Mouse (Mus musculus): Measurements from ENCODE around the gene Nemp1. TPM values are rescaled to one million over a fixed set of nuclear protein-coding genes. Genes with fewer than 3 reads are reported as not detected.

Nemp1 gene
- total RNA-seq, 2 experiments from 2014 or later = 4.8 to 5.6 TPM

DNA sequence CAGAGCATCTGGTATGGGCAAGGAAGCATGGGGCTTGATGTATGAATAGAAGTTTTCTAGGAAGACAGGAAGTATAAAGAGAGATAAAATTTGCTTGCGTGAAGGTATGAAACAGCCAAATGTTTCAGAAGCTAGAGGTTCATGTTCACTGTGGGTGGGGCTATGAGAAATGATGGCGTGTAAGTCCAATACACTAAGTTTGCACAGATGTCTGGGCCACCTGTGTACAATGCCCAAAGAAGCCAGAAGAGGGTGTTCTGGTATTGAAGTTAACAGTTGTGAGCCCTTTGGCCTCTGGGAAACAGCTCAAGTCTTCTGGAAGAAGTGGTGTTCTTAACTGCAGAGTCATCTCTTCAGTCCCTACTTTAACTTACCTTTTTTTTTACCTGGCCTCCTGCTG lies 3.5 kb downstream of the Nemp1 start:
- DNase-seq = no peak
- intact Hi-C loops (cut with DNase I) = loop anchor here (10.0 kb wide), 1 partner anchor 265 kb away; no protein-coding TSS in a partner anchor

DNA sequence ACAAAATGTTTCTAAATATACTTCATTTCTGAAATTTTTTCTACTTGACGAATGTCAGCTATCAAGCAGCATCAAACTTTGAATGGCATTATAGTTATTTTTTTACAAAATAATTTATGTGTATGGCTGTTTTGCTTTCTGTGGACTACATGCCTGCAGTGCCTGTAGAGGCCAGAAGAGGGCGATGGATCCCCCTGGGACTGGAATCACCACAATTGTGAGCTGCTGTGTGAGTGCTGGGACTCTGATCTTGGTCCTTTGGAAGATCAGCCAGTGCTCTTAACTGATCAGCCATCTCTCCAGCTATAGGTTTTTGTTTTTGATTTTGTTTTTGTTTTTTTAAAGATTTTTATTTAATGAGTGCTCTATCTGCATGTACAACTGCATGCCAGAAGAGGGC lies 4.6 kb downstream of the Nemp1 start:
- intact Hi-C loops (cut with DNase I) = loop anchor here (10.0 kb wide), 1 partner anchor 264 kb away; no protein-coding TSS in a partner anchor
- no peak for DNase-seq

DNA sequence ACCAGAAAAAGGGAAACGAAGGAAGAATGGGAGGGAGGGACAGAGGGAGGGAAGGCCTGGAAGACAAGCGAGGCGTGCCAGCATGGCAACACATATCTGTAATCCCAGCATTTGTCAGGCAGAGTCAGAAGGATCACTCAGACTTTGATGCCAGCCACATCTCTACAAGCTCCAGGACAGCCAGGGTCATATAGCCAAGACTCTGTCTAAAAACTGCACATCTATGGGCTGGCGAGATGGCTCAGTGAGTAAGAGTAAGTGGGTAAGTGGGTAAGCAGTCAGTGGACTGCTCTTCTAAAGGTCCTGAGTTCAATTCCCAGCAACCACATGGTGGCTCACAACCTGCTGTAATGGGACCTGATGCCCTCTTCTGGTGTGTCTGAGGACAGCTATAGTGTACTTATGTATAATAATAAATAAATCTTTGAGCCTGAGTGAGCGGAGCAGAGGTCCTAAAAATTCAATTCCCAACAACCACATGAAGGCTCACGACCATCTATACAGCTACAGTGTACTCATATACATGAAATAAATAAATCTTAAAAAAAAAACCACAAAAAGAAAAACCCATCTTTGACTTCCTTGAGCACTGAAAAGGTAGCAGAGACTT lies 7.5 kb downstream of the Nemp1 start:
- DNase-seq = no peak
- intact Hi-C loops (cut with DNase I) = loop anchor here (10.0 kb wide), 1 partner anchor 261 kb away; no protein-coding TSS in a partner anchor

DNA sequence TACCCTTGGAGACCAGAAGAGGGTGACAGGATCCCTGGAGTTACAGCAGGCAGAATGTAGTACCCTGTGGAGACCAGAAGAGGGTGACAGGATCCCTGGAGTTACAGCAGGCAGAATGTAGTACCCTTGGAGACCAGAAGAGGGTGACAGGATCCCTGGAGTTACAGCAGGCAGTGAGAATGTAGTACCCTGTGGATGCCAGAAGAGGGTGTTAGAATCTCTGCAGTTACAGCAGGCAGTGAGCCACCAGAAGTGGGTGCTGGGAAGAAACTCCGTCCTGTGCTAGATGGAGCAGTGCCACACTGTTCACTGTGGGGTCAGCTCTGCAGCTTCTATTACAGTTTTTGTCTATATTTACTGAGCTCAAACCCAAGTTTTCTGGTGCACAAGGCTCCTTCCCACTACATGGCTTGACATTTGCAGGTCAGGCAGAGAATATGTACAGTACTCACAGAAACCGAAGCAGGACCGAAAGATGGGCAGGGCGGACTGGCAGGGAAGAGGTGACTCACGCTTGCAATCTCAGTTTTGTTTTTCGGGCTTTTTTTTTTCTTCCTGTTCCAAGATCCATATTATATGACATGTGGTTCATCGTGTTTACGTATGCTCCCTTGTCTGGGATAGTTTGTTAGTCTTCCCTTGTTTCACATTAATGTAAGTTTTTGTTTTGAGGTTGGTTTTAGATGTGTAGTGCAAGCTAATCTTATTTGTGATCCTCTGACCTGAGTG lies 8.3 kb downstream of the Nemp1 start:
- intact Hi-C loops (cut with DNase I) = loop anchor here (5.0 to 10.0 kb wide), 2 partner anchors 62 to 260 kb away; partner anchors contain the start of gene Zbtb39
- peak; percentile 81 for DNase-seq

GRCm38 (mm10) chr10:127675859-127676398 lies 9.2 kb downstream of the Nemp1 start:
- intact Hi-C loops (cut with DNase I) = loop anchor here (5.0 to 10.0 kb wide), 2 partner anchors 61 to 259 kb away; partner anchors contain the start of gene Zbtb39
- DNase-seq = no peak

DNA sequence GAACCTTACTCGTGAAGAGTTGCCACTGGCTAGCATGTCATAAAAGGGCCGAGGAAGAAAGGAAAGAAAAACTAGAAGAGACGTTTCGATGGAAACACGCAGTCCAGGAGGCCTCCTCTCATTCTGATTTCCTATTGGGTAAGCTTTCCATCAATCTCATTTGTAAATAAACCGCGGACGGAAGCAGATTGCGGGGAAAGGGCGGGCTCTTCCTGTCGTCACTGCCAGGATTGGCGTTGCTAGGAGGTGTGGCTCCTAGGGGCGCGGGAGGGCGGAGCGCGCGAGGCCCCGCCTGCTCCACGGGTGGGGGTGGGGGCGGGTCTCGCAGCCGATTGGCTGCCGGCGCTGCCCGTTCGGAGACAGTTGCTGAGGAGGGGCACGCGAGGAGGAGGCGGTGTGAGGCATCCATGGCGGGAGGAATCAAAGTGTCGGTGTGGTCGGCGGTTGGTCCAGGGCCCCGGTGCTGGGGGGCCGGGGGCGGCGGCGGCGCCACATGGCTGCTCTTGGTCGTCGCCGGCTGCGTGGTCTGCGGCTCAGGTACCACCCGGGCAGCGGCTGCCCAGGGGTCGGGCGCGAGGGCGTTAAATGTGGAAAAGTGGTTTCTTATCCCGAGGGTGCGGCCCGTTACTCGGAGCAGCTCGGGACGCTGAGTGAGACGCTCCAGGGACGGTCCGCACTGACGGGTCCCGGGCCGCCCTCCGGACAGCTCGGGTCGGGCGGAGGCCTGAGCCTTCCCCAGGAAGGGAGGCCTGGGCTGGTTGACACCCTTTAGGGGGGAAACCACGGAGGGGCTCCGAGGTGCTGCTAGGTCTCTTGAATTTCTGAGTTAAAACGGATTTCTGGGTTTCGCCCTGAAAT lies 10.2 kb downstream of the Nemp1 start:
- DNase-seq = peak; percentile 97
- intact Hi-C loops (cut with DNase I) = loop anchor here (5.0 to 10.0 kb wide), 2 partner anchors 60 to 258 kb away; partner anchors contain the start of gene Zbtb39

GRCm38 (mm10) chr10:127677591-127678336 lies 11.1 kb downstream of the Nemp1 start:
- peak; percentile 67 for DNase-seq
- intact Hi-C loops (cut with DNase I) = loop anchor here (5.0 to 10.0 kb wide), 2 partner anchors 60 to 257 kb away; partner anchors contain the start of gene Zbtb39

DNA sequence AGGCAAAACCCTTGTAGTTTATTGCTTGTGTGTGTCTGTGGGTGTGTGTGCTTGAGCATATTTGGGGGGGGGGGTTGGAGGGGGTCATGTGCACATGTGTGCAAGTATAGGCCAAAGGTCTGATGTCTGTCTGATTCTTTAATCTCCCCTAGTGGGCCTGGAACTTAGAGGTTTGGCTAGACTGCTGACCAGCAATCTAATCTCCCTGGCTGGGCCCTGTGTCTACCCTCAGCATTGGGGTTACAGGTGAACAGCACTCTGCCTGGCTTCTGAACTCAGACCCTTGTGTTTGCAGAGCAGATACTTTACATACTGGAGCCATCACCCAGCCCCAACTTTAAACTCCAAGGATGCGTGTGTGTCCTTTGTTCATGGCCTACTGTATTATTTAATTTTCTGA lies 12.5 kb downstream of the Nemp1 start:
- intact Hi-C loops (cut with DNase I) = loop anchor here (5.0 to 10.0 kb wide), 2 partner anchors 58 to 256 kb away; partner anchors contain the start of gene Zbtb39
- no peak for DNase-seq

DNA sequence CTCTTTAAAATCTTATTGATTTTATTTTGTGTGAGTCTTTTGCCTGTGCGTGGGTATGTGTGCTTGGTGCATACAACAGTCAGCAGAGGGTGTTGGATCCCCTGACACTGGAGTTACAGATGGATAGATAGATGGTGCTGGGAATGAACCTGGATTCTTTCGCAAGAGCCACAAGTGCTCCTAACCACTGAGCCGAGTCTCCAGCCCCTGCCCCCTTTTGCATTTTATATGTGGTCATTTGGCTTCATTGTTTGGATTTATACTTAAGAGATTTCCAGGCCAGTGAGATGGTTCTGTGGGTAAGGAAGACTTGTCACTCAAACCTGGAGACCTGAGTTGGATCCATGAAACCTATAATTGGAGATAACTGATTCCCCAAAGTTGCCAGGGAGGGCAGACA lies 13.2 kb downstream of the Nemp1 start:
- intact Hi-C loops (cut with DNase I) = loop anchor here (5.0 to 10.0 kb wide), 2 partner anchors 57 to 255 kb away; partner anchors contain the start of gene Zbtb39

GRCm38 (mm10) chr10:127682886-127683285 lies 16.2 kb downstream of the Nemp1 start:
- intact Hi-C loops (cut with DNase I) = no loop called here
- no peak for DNase-seq

More for the DNA sequence above, 13.2 kb downstream of the Nemp1 start:
- DNase-seq = no peak

DNA sequence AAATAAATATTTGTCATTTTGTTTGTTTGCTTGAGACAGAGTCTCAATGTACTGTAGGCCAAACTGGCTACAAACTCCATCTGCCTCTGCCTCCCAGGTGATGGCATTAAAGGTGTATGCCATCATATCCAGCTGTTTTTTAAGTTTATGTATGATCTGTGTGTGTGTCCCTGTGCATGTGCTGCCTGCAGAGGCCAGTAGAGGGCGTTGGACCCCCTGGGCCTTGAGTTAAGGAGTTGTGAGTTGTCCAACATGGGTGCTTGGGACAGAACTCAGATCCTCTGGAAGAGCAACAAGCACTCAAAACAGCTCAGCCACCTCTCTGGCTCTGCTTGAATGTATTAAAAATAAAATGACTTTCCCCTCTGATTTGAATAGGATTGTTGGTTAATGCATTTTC lies 24.4 kb downstream of the Nemp1 start:
- no peak for DNase-seq
- intact Hi-C loops (cut with DNase I) = loop anchor here (5.0 kb wide), 1 partner anchor 46 kb away; the partner anchor contains the start of gene Zbtb39

DNA sequence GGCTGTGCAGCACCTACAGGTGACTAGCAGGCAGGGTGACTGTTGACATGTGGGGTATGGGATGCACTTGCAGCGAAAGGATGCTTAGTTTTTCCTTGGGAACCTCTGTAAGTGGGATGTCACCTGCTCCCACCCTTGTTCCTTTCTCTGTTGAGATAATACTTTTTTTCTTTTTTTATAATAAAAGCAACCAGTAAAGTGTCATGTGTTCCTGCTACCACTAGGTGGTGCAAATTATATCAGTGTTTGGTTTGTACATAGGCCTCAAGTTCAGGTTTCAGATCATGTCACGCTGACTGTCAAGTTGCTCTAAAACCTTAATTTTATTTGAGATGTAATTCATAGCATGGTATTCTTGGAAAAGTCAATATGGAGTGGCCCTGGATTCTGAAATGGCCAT lies 27.9 kb downstream of the Nemp1 start:
- intact Hi-C loops (cut with DNase I) = loop anchor here (5.0 kb wide), 1 partner anchor 43 kb away; the partner anchor contains the start of gene Zbtb39
- no peak for DNase-seq

- intact Hi-C loops (cut with DNase I) = no loop called here
- no peak for DNase-seq
These were observed 29.1 kb downstream of the Nemp1 start for GRCm38 (mm10) chr10:127695775-127696174.

GRCm38 (mm10) chr10:127698966-127699365 lies 32.3 kb downstream of the Nemp1 start:
- no peak for DNase-seq
- intact Hi-C loops (cut with DNase I) = no loop called here

- DNase-seq = no peak
- intact Hi-C loops (cut with DNase I) = no loop called here
These were observed 36.6 kb downstream of the Nemp1 start for GRCm38 (mm10) chr10:127703299-127703698.

GRCm38 (mm10) chr10:127704293-127704692 lies 37.6 kb downstream of the Nemp1 start:
- intact Hi-C loops (cut with DNase I) = no loop called here
- DNase-seq = no peak

DNA sequence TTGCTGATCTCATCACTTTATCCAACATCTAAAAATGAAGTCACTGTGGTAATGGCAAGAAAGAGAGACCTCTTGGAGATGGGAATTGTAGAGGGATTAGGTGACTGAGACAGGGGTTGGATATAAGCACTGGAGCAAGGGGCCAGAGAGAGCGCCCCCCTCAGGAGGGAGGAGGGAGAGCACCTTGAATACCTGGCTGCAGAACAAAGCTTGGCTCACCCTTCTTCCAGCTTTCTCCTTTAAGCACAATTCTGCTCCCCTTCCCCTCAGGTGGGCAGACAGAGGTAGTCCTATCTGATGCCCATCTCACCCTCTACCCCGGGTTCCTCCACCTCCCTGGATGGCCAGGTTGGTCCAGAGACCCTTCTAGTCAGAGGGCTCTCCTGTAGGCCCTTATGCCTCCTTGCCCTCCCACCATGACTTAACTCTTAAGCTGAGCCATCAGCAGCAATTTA lies 38.1 kb downstream of the Nemp1 start, which contains the start of gene Myo1a:
Gene Myo1a (plus strand): TSS at position 405 of the 455 bp plus-strand sequence.
- intact Hi-C loops (cut with DNase I) = no loop called here

GRCm38 (mm10) chr10:127705783-127706182 lies 39.1 kb downstream of the Nemp1 start:
- DNase-seq = no peak
- intact Hi-C loops (cut with DNase I) = no loop called here

More for the DNA sequence above, 38.1 kb downstream of the Nemp1 start, which contains the start of gene Myo1a:
- DNase-seq = no peak

DNA sequence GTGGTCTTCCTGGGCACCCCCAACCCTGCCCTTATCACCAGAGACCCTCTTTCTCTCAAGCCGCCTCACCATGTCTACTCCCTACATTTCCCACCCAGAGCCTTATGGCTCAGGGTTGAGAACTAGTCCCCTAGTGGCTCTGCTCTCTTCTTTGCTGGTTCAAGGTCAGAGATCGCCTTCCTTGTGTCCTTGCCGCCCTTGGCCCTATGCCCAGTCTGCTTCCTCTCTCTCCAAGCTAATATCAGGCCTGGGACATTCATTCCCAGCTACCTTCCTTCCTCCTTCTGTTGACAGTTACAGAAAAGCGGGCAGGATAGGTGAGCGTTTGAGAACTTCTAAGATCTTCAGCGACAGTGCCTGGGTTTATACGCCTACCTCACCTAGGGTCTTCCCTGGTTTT lies 41.0 kb downstream of the Nemp1 start:
- intact Hi-C loops (cut with DNase I) = no loop called here
- no peak for DNase-seq
